Mouse (Mus musculus) stomach, embryonic 16.5 days (tissue): ENCODE data around the gene Faxc. TPM values are rescaled to one million over a fixed set of nuclear protein-coding genes. Genes with fewer than 3 reads are reported as not detected.

Experiments used
- ATAC-seq: fragments of 200-750 bp; cut with Nextera tagmentation; 2 replicates; pipeline ENCODE4 v1.8.0; 2017; ENCODE audit warnings: moderate number of reproducible peaks, moderate TSS enrichment; ENCODE audit not compliant: insufficient read depth, low FRiP score
- H3K27ac ChIP-seq: fragments of 300-500 bp; sonication (generic); 2 replicates; pipeline ENCODE4 v1.5.1; 2014; ENCODE audit warnings: low read length
- H3K27me3 ChIP-seq: fragments of 300-500 bp; sonication (generic); 2 replicates; pipeline ENCODE4 v1.6.1; 2014; ENCODE audit warnings: low read length, control low read depth, mixed read lengths; ENCODE audit not compliant: control insufficient read depth, insufficient read depth
- H3K36me3 ChIP-seq: fragments of 300-500 bp; sonication (generic); 2 replicates; pipeline ENCODE4 v1.6.1; 2014; ENCODE audit warnings: low read length; ENCODE audit not compliant: control insufficient read depth, insufficient read depth
- H3K4me1 ChIP-seq: fragments of 300-500 bp; sonication (generic); 2 replicates; pipeline ENCODE4 v1.6.1; 2014; ENCODE audit warnings: low read length, control low read depth, mixed read lengths; ENCODE audit not compliant: control insufficient read depth, insufficient read depth
- H3K4me2 ChIP-seq: fragments of 300-500 bp; sonication (generic); 2 replicates; pipeline ENCODE4 v1.6.1; 2014; ENCODE audit warnings: low read depth, low read length, mixed read lengths
- H3K4me3 ChIP-seq: fragments of 300-500 bp; sonication (generic); replicated peaks from 2 replicates; pipeline ENCODE4 v1.5.1; 2014; ENCODE audit warnings: mild to moderate bottlenecking, low read length
- H3K9ac ChIP-seq: fragments of 300-500 bp; sonication (generic); 2 replicates; pipeline ENCODE4 v1.6.1; 2014; ENCODE audit warnings: low read length
- H3K9me3 ChIP-seq: fragments of 300-500 bp; sonication (generic); replicated peaks from 2 replicates; pipeline ENCODE4 v1.6.1; 2016; ENCODE audit warnings: low read length, control low read depth; ENCODE audit not compliant: control insufficient read depth
- WGBS: fragments of 180-500 bp; shearing (Covaris S2); extraction: QIAGEN DNeasy Blood & Tissue Kit; methylation state at CpG from one replicate; pipeline ENCODE4 v1.1.7; 2014; 5-methylcytosine and 5-hydroxymethylcytosine counted together
- polyA plus RNA-seq: library from polyadenylated mRNA; unstranded; fragments of >200 nt; fragmentation: Nextera tagmentation; extraction: Ambion mirVana; gene quantifications from 2 replicates; pipeline ENCODE4 v1.2.1, GENCODE M21; 2015

The Faxc gene
- 3.9 and 4.1 TPM in 2 replicates for polyA plus RNA-seq

DNA sequence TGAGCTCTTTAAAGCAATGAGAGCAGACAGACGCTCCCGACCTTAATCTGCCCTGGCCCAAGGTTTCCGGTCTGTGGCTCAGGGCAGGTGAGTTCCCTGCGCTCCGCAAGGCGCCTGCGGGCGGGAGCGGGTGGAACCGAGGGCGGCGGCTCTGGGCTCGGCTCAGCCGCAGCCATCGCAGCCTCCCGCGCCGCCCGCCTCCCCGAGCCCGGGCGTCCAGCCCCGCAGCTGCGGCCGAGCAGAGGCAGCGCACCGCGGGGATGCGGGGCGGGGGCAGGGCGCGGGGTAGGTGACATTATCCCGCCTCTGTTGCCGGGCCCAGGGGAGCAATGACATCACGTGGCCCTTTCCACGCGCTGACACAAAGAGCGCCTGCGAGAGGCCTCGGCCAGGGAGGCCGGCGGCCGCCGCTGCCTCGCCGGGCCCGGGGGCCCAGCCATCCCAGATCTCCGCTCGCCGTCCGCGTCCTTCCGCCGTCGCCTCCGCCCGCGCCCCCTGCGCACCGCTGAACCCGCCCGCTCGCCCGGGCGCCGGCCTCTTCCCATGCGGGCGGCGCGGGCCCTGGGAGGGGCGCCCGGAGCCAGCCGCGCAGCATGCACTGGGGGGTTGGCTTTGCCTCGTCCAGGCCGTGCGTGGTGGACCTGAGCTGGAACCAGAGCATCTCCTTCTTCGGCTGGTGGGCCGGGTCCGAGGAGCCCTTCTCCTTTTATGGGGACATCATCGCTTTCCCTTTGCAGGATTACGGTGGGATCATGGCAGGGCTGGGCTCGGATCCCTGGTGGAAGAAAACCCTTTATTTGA lies at the start of gene Faxc:
Gene Faxc (plus strand): TSS at position 359 of the 801 bp plus-strand sequence.
- Histone ChIP-seq H3K27ac (peak within 1 kb of the TSS; percentile 83), H3K9me3 (no peaks in the 10 kb centered on the region), H3K4me3 (peak within 1 kb of the TSS; percentile 75), H3K9ac (peak within 1 kb of the TSS; percentile 91), H3K4me1 (peaks cover 9% of the 10 kb centered on the region; the same call in 1 of the 2 replicates), H3K27me3 (no peaks in the 10 kb centered on the region), H3K36me3 (no peaks in the 10 kb centered on the region), H3K4me2 (peak within 1 kb of the TSS; percentile 85)
- ATAC-seq, result peak; percentile 92
- WGBS, result under 1% methylated on average over 80 of the region's 83 CpGs

DNA sequence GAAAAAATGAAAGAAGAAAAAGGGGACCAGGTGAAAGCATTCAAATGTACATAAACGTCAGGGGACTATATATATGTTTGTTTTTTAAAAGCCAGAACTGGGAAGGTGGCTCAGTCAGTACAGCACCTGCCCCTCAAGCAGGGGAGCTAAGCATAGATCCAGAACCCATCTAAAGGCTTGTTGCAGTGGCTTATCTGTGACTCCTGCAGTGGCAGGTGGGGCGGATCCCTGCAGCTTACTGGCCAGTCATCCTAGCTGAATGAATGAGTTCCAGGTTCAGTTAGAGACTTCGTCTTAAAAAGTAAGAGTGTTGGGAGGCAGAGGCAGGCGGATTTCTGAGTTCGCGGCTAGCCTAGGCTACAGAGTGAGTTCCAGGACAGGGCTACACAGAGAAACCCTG lies 48.3 kb upstream of the Faxc start:
- Histone ChIP-seq H3K4me1 (peaks cover 6% of the 10 kb centered on the region; the same call in 1 of the 2 replicates), H3K9me3 (no peaks in the 10 kb centered on the region), H3K27ac (no peak overlapping the region), H3K36me3 (no peaks in the 10 kb centered on the region), H3K27me3 (no peaks in the 10 kb centered on the region), H3K4me2 (no peak overlapping the region), H3K9ac (no peak overlapping the region), H3K4me3 (no peak overlapping the region)
- ATAC-seq, result no peak
- 90% methylated on average over 6 of the region's 6 CpGs for WGBS

- Histone ChIP-seq H3K4me3 (no peak overlapping the region), H3K27me3 (no peaks in the 10 kb centered on the region), H3K4me1 (no peaks in the 10 kb centered on the region), H3K9ac (no peak overlapping the region), H3K36me3 (no peaks in the 10 kb centered on the region), H3K4me2 (no peak overlapping the region), H3K27ac (no peak overlapping the region), H3K9me3 (no peaks in the 10 kb centered on the region)
- ATAC-seq, result no peak
- 68% methylated on average over 8 of the region's 8 CpGs for WGBS
Measured at GRCm38 (mm10) chr4:21885831-21886230, 45.3 kb upstream of the Faxc start.

GRCm38 (mm10) chr4:21931772-21932630 lies 872 bp downstream of the Faxc start:
- ATAC-seq, result no peak; the same call in 1 of the 2 replicates
- Histone ChIP-seq H3K9ac (peak overlapping the region; percentile 91), H3K27ac (peak overlapping the region; percentile 83), H3K9me3 (no peaks in the 10 kb centered on the region), H3K36me3 (no peaks in the 10 kb centered on the region), H3K4me3 (peak overlapping the region; percentile 75), H3K27me3 (no peaks in the 10 kb centered on the region), H3K4me2 (peak overlapping the region; percentile 85), H3K4me1 (peaks cover 9% of the 10 kb centered on the region; the same call in 1 of the 2 replicates)
- WGBS, result 9% methylated on average over 23 of the region's 23 CpGs

DNA sequence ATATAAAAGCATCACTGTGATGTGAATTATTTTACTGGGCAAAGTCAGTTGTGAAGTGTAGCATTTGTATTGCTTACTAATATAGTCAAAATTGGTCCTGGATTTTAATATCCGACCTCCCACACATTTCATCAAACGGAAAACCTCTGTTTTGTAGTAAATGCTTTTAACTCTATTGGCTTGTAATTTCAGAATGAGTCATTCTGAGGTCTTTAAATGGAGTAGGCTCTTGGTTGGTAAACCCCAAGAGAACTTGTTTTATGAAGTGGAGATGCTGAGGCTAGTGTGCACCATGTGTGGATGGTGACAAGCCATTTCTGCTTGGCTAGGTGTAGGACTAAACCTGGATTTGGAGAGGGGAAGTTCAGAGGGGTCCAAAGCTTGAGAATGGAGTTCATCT lies 4.2 kb downstream of the Faxc start:
- Histone ChIP-seq H3K4me1 (peaks cover 9% of the 10 kb centered on the region; the same call in 1 of the 2 replicates), H3K4me3 (no peak overlapping the region), H3K9ac (no peak overlapping the region), H3K27me3 (no peaks in the 10 kb centered on the region), H3K4me2 (no peak overlapping the region), H3K36me3 (no peaks in the 10 kb centered on the region), H3K27ac (no peak overlapping the region), H3K9me3 (no peaks in the 10 kb centered on the region)
- WGBS, result 86% methylated on average over 2 of the region's 2 CpGs
- no peak for ATAC-seq

DNA sequence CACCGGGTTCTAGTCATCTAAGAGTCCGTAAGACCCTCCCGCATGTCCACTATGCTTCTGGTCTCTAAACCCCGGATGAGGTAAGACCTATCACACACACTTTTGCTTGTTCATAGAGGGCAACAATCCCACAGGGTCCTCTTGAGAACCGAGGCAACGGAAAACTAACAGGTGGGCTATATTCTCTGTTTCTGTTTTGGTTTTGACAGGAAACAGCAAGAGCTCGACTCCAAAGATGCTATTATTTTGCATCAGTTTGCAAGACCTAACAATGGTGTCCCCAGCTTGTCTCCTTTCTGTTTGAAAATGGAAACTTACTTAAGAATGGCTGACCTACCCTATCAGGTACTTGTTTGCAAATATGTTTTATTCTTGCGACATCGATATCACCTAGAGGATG lies 5.3 kb downstream of the Faxc start:
- WGBS, result 88% methylated on average over 9 of the region's 9 CpGs
- Histone ChIP-seq H3K4me3 (no peak overlapping the region), H3K27ac (no peak overlapping the region), H3K9ac (no peak overlapping the region), H3K4me1 (peaks cover 6% of the 10 kb centered on the region; the same call in 1 of the 2 replicates), H3K4me2 (no peak overlapping the region), H3K36me3 (no peaks in the 10 kb centered on the region), H3K27me3 (no peaks in the 10 kb centered on the region), H3K9me3 (no peaks in the 10 kb centered on the region)
- no peak for ATAC-seq

- Histone ChIP-seq H3K9me3 (no peaks in the 10 kb centered on the region), H3K36me3 (no peaks in the 10 kb centered on the region), H3K4me1 (no peaks in the 10 kb centered on the region), H3K4me3 (no peak overlapping the region), H3K4me2 (no peak overlapping the region), H3K27ac (no peak overlapping the region), H3K9ac (no peak overlapping the region), H3K27me3 (no peaks in the 10 kb centered on the region)
- no peak for ATAC-seq
- 87% methylated on average over 8 of the region's 8 CpGs for WGBS
Measured at GRCm38 (mm10) chr4:21937890-21938289, 6.8 kb downstream of the Faxc start.

DNA sequence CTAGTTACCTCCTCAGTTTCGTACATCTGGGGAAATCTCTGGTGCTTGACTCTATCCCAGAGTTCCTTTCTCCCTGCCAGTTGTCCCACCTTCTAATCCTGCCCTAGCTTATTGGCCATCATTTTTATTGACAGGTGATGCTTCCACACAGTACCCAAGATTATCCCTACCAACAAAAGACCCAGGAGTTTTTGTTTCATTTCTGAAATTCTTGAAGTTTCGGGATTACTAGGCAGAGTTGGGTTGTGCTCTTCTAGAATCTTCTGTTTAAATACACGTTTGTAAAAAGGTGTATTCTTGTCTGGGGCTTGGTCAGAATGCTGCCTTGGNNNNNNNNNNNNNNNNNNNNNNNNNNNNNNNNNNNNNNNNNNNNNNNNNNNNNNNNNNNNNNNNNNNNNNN lies 13.5 kb downstream of the Faxc start:
- H3K27me3 ChIP-seq, result no peaks in the 10 kb centered on the region
- no peak overlapping the region for H3K4me2 ChIP-seq
- H3K4me3 ChIP-seq, result no peak overlapping the region
- ATAC-seq, result no peak
- no peaks in the 10 kb centered on the region for H3K4me1 ChIP-seq
- H3K9me3 ChIP-seq, result no peaks in the 10 kb centered on the region
- no peaks in the 10 kb centered on the region for H3K36me3 ChIP-seq
- no peak overlapping the region for H3K27ac ChIP-seq
- 84% methylated on average over 3 of the region's 3 CpGs for WGBS
- H3K9ac ChIP-seq, result no peak overlapping the region

DNA sequence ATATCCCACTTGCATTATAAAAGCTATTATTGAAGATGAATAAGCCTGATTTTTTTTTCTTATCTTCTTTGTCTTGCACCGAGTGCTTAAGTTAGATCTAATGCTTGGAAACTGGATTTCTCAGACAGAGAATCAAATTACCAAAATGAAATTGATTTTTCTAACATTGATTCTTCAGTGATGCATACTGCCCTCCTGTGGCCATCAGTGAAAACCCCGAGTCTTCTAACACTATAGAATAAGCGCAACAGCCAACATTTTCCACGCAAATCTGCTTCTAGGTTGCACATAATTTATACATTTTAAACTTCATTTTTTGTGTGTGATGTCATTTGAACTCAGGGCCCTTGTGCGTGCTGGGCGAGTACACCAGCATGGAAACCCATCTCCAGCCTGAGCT lies 20.3 kb downstream of the Faxc start:
- no peaks in the 10 kb centered on the region for H3K27me3 ChIP-seq
- no peaks in the 10 kb centered on the region for H3K4me1 ChIP-seq
- no peaks in the 10 kb centered on the region for H3K9me3 ChIP-seq
- no peak overlapping the region for H3K4me3 ChIP-seq
- no peaks in the 10 kb centered on the region for H3K36me3 ChIP-seq
- H3K9ac ChIP-seq, result no peak overlapping the region
- no peak overlapping the region for H3K4me2 ChIP-seq
- ATAC-seq, result no peak
- WGBS, result 37% methylated on average over 6 of the region's 6 CpGs
- no peak overlapping the region for H3K27ac ChIP-seq
